In genomic region chr15:12380548-12380947, GRCm38 (mm10) we compare ENCODE assay signal across 8 mouse cellular contexts. TPM values are rescaled to one million over a fixed set of nuclear protein-coding genes. Genes with fewer than 3 reads are reported as not detected.
DNase-seq lines count a peak whose midpoint lies in the region; ATAC-seq lines count a peak whose summit lies in the region.

No protein-coding gene starts in this region.

- peak; percentile 25 for DNase-seq in embryo, embryonic 9.5 days (ENCODE audit: extremely low spot score)
- no peak for DNase-seq in embryo, embryonic 10 days (ENCODE audit: low spot score)
- peak; percentile 29 for DNase-seq in 3134 (ENCODE audit: extremely low read depth, insufficient read length, low spot score)
- no peak for DNase-seq in right cerebral cortex, postnatal 10 days (ENCODE audit: low spot score in 2 of 2)
- no peak for DNase-seq in ovary, postnatal 14 days (ENCODE audit: low spot score)

- peak; percentile 57 for ATAC-seq in activated CD4-positive, CD25-positive, alpha-beta regulatory T cell, adult 4 months
- peak; percentile 57 for ATAC-seq in inflammation-experienced regulatory T-cells, adult 6 months
- peak; percentile 75 for ATAC-seq in monocyte, adult 5-6 weeks (replicated peaks; ENCODE audit: insufficient number of reproducible peaks, low FRiP score, low TSS enrichment, poor library complexity, severe bottlenecking)

RNA-seq across cellular contexts. Expression of gene 1810049J17Rik, which starts 58.8 kb away (rescaled TPM):
- not detected for polyA plus RNA-seq in activated CD4-positive, CD25-positive, alpha-beta regulatory T cell, adult 4 months (2017; shearing (Covaris generic))
- polyA plus RNA-seq in inflammation-experienced regulatory T-cells, adult 6 months (2017; shearing (Covaris generic)) = not detected
- total RNA-seq in monocyte, adult 5-6 weeks (2017) = 1.7 TPM in 1 of 3 replicates, not detected in the others

RNA-seq across cellular contexts. Expression of gene Golph3, which starts 59.3 kb away (rescaled TPM):
- 10 to 100 TPM; 31.8 to 35.4 TPM for polyA plus RNA-seq in activated CD4-positive, CD25-positive, alpha-beta regulatory T cell, adult 4 months (2017; shearing (Covaris generic))
- polyA plus RNA-seq in inflammation-experienced regulatory T-cells, adult 6 months (2017; shearing (Covaris generic)) = 10 to 100 TPM; 29.6 to 31.6 (median 31.4) TPM
- total RNA-seq in monocyte, adult 5-6 weeks (2017) = 96.4 to 118 TPM (median 109 TPM) in 3 replicates

Comparison
In these comparisons a context has a peak if more than half of its experiments do, and no peak if none do; other contexts are left out.
1. DNase-seq: peak in embryo, embryonic 9.5 days (single experiment) and 3134 (single experiment); none in embryo, embryonic 10 days (single experiment), right cerebral cortex, postnatal 10 days (0 of 2) and ovary, postnatal 14 days (single experiment).
2. Peak in every context shown above with its lines, with median percentiles within 50 percentile points of each other: ATAC-seq.